Mouse (Mus musculus) ovary, postnatal 36 days (tissue): ENCODE results near the gene Scrt2.

ENCODE experiments used
- DNase-seq: peaks from one replicate; pipeline ENCODE4 v3.0.0; 2022; ENCODE audit warnings: low spot score, mixed read lengths

The Scrt2 gene

DNA sequence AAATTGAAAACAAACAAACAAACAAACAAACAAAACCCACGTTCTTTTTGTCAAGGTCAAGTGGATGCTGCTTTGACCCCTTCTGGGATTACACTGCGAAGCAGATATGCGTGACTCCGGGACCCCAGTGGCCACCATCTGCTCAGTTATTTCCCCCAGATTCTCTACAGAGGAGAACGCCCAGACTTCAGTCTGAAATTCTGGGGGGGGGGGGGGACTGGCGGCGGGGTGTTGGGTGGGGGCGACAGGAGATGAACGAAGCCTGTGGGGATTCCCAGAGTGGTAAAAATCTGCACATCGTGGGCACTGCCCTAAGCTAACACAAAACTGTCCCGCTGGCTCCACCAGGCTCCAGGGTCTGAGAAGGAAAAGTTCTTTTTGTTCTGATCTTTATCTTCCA is 61.2 kb downstream of the Scrt2 start:
- no peak for DNase-seq

DNA sequence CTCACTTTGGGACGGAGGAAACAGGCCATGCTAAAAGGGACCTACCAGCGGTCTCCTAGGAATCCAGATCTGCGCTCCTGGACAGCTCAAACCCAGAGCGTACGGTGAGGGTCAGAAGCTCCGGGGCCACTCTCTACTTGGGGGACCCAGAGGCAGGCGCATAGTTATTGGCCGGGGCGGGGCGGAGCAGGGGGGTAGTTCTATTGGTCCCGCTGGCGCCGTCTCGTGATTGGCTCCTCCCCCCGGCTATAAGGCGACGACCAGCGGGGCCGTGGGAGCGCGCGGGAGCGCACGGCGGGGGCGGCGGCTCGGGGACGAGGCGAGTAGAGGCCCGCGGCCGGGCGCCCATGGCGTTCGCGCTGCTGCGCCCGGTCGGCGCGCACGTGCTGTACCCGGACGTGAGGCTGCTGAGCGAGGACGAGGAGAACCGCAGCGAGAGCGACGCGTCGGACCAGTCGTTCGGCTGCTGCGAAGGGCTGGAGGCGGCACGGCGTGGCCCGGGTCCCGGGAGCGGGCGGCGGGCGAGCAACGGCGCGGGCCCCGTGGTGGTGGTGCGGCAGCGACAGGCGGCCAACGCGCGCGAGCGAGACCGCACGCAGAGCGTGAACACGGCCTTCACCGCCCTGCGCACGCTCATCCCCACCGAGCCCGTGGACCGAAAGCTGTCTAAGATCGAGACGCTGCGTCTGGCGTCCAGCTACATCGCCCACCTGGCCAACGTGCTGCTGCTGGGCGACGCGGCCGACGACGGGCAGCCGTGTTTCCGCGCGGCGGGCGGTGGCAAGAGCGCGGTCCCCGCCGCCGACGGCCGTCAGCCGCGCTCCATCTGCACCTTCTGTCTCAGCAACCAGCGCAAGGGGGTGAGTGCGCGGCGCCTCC is 62.2 kb downstream of the Scrt2 start, which contains the start of gene Tcf15:
Gene Tcf15 (plus strand): TSS at position 283 of the 879 bp plus-strand sequence.
- DNase-seq, result peak; percentile 61

DNA sequence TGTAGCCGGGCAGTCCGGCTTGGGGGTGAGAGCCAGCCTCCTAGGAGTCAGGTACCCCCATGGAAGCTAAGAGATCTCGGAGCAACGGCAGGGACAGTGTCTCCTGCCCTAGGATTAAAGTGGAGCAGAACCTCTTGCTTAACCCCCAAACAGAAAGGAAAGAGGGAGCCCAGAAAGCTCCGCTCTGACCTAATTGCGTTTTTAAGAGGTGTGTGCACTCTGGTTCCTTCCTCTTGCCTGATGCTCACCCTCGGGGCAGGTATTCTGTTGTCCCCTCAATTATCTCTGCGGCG is 62.8 kb downstream of the Scrt2 start:
- no peak for DNase-seq

DNA sequence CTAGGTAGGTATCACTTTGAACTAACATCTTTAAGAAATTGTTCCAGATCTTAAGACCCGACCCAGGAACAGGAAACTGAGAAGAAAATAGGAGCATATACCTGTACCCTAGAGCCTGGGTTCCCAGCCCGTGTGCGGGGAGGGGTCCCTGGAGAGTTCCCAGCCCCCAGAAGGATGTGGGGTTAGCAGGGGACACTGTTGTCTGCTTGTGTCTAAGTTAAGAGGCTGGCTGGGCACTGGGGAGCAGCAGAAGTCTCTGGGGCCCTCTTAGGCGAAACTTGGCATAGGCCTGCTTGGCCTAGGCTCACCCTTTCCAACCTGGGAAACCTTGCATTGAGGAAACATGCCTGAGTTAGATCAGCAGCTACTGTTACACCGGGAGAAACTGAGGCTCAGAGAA is 63.2 kb downstream of the Scrt2 start:
- no peak for DNase-seq
